Mouse (Mus musculus) hematopoietic multipotent progenitor cell, adult 10-12 weeks (in vitro differentiated cells): ENCODE measurements around the gene Iglon5. TPM values are rescaled to one million over a fixed set of nuclear protein-coding genes. Genes with fewer than 3 reads are reported as not detected.

Experiments
- polyA plus RNA-seq: library from polyadenylated mRNA; stranded (reverse); fragments of >175 nt; gene quantifications from 2 replicates; pipeline ENCODE4 v1.2.3, GENCODE M21; 2012; ENCODE audit warnings: low replicate concordance

Iglon5 gene
- polyA plus RNA-seq, result 0.04 and 0.28 TPM in 2 replicates

DNA sequence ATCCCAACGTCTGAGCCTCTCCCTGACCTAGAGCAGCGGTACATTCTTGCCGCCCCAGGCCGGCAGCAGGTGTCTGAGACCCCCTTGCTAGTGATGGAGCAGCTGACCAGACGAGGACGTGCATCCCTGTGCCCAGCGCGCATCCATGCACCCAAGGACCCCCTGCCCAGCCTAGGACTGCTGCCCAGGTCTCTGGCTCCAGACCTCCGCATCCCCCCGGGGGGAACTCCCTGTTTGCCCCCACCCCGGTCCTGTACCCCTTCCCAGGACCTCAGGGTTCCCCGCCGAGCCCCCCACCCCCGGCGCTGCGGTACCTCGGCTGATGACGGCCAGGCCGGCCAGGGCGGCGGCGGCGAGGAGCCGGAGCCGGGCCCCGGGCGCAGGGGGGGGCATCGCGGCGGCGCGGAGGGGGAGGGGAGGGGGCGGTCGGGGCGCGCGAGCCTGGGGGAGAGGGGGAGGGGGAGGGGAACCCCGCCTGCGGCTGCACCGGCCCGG lies at the start of gene Iglon5:
TSS of gene Iglon5 (minus strand) at position 445 of the 495 bp plus-strand sequence.

DNA sequence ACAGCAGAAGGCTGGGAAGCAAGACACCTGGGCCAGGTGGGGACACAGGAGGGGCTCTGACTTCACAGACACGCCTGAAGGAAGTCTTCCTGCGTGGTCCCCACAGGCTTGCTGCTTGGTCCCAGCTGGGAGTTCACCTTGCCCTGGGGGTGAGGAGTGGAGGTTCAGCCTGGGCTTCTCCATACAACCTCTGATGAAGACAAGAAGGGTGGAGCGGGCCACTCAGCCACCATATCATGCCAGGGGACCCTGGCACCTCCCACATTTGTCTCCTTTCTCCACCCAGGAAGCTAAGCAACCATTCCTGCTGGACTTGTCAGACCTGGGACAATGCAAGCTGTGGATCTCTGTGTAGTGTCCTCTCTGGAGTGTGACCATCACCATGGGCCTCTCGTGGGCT lies 27.0 kb downstream of the Iglon5 start, which contains the start of gene Vsig10l:
TSS of gene Vsig10l (plus strand) at position 301 of the 400 bp plus-strand sequence.

DNA sequence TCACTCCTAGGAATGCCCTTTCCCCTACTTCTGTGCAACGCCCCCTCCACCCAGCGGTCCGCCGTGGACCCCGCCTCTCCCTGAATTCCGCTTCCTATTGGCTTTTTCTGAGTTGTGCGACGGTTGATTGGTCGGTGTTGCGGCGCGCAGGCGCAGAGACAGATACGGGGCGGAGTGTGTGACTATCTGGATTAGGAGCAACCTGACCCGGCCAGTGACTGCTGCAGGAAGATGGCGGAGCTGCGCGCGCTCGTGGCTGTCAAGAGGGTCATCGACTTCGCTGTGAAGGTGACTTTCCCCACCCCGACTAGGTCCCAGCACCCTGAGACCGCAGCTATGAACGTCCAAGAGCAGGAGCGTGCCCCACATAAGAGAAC lies 46.0 kb downstream of the Iglon5 start, which contains the start of the genes Etfb and Gm45233:
TSS of gene Etfb (plus strand) at position 167 of the 377 bp plus-strand sequence.
TSS of gene Gm45233 (plus strand) at position 212 of the 377 bp plus-strand sequence.

DNA sequence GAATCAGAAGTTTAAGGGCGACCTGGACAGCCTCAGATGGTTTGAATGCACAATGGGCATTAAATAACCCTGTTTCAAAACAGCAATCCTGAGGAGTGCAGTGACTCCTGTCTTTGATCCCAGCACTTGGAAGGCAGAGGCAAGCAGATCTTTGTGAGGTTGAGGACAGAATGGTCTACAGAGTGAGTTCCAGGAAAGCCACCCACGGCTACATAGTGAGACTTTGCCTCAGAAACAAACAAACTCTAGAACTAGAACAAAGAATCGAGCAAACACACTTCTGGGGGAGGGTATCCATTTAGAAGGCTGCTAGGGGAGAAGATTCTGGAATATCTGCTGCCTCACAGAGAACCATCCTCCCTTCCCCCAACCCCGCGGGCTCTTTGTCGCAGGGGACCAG lies 49.4 kb downstream of the Iglon5 start, which contains the start of gene Cldnd2:
TSS of gene Cldnd2 (plus strand) at position 301 of the 400 bp plus-strand sequence.

DNA sequence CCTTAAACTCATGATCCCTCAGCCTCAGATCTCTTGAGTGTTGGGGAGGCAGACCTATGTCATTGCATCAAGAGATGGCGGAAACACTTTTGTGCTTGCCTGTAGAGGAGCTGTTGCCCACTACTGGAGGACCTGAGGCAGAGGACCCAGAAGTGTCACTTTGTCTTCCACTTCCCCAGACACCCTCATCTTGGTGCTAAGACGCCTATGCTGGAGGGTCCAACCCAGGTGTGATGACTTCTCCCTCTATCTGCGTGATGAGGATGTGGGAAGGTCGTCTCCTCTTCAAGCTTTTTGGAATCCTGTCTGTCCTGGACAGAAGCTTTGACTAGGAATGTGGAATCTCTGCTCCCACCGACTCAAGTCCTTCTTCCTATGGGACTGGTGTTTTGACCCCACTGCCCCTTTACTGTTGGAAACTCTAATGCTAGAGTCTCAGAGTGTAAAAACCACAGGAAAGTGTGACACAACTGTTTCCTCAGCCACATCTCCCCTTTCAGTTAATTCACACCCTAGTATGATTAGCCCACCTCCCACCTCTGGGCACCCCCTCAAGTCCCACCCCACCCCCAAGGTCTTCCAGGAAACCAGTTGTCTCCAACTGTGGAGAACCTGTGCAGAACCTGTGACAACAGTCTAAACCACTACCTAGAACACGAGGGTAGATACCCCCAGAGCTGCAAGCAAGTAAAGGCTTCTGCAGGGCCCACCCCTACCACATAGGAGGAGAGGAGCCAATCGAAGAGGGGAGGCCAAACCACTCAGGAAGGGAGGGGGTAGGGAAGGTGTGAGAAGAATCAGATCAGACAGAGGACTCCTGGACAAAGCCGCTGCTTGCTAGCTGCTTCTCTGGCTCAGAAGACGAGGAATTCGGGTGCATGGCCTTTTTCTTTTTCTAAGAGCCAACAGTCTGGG lies 53.3 kb downstream of the Iglon5 start, which contains the start of gene Nkg7:
TSS of gene Nkg7 (plus strand) at position 733 of the 915 bp plus-strand sequence.

DNA sequence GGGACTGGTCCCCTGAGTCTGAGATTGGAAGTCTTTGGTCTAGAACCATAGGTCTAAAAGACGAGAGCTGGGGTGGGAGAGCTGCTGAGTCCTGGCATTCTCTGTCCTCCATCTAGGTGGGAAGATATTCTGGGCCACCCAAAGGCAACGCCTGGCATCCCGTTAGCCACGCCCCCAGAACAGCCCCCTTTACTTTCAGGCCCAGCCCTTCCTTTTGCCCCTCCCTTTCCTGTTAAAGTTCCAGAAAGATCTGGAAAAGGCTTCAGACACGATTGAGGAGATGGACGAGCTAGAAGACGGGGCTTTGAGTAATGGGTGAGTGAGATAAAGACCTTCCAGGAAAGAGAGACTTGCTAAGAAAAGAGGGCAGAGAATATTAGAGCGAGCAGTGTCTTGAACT lies 62.5 kb downstream of the Iglon5 start, which contains the start of gene Lim2:
TSS of gene Lim2 (plus strand) at position 265 of the 400 bp plus-strand sequence.

Other genes starting within 250 kb of the Iglon5 start
- 0.98 and 5.1 TPM in 2 replicates for gene Zfp715, start 176.8 kb downstream of the Iglon5 start, polyA plus RNA-seq
- gene Siglecf, start 138.7 kb downstream of the Iglon5 start, polyA plus RNA-seq, result 1.2 and 1.7 TPM in 2 replicates
- 125 and 150 TPM in 2 replicates for gene Siglecg, start 81.9 kb downstream of the Iglon5 start, polyA plus RNA-seq
- 0.07 and 0.27 TPM in 2 replicates for gene Lim2, start 62.4 kb downstream of the Iglon5 start, polyA plus RNA-seq
- 14.5 and 30.8 TPM in 2 replicates for gene Nkg7, start 53.0 kb downstream of the Iglon5 start, polyA plus RNA-seq
- gene Cldnd2, start 49.3 kb downstream of the Iglon5 start, polyA plus RNA-seq, result 0.22 and 0.27 TPM in 2 replicates
- 49.3 and 54.9 TPM in 2 replicates for gene Etfb, start 46.0 kb downstream of the Iglon5 start, polyA plus RNA-seq
- gene Gm45233, start 45.9 kb downstream of the Iglon5 start, polyA plus RNA-seq, result not detected in 2 replicates
- gene Vsig10l, start 26.9 kb downstream of the Iglon5 start, polyA plus RNA-seq, result 14.9 and 39.1 TPM in 2 replicates
- 0.07 TPM in 1 of 2 replicates, not detected in the other for gene 4931406B18Rik, start 15.9 kb upstream of the Iglon5 start, polyA plus RNA-seq
- gene Cd33, start 54.4 kb upstream of the Iglon5 start, polyA plus RNA-seq, result 11.3 and 17.5 TPM in 2 replicates
- gene Zfp658, start 72.2 kb upstream of the Iglon5 start, polyA plus RNA-seq, result 1.1 and 1.3 TPM in 2 replicates
- gene Zfp719, start 89.5 kb upstream of the Iglon5 start, polyA plus RNA-seq, result 0.33 and 0.56 TPM in 2 replicates
- not detected in 2 replicates for gene Zfp819, start 117.1 kb upstream of the Iglon5 start, polyA plus RNA-seq
- not detected in 2 replicates for gene Ceacam18, start 144.6 kb upstream of the Iglon5 start, polyA plus RNA-seq
- gene Siglece, start 170.1 kb upstream of the Iglon5 start, polyA plus RNA-seq, result 8.8 and 9.1 TPM in 2 replicates
- gene Ctu1, start 181.9 kb upstream of the Iglon5 start, polyA plus RNA-seq, result 10.6 and 22.0 TPM in 2 replicates
- 0.09 TPM in 1 of 2 replicates, not detected in the other for gene Klk14, start 200.3 kb upstream of the Iglon5 start, polyA plus RNA-seq
- gene Klk13, start 222.5 kb upstream of the Iglon5 start, polyA plus RNA-seq, result not detected in 2 replicates